Mouse (Mus musculus): ENCODE data around the gene Mylk. TPM values are rescaled to one million over a fixed set of nuclear protein-coding genes. Genes with fewer than 3 reads are reported as not detected.
A peak's percentile ranks its signal among the peaks of the same experiment; 100 is the strongest.

The Mylk gene
- total RNA-seq, 2 experiments from 2014 or later: 43.6 to 58.9 TPM

GRCm38 (mm10) chr16:35013501-35013900, 268.5 kb downstream of the Mylk start:
- DNase-seq (ENCODE audit: low spot score in 2 of 2): no peak

- no peak for DNase-seq (ENCODE audit: low spot score in 2 of 2)
Observed at GRCm38 (mm10) chr16:35016491-35016890, 271.5 kb downstream of the Mylk start.

DNA sequence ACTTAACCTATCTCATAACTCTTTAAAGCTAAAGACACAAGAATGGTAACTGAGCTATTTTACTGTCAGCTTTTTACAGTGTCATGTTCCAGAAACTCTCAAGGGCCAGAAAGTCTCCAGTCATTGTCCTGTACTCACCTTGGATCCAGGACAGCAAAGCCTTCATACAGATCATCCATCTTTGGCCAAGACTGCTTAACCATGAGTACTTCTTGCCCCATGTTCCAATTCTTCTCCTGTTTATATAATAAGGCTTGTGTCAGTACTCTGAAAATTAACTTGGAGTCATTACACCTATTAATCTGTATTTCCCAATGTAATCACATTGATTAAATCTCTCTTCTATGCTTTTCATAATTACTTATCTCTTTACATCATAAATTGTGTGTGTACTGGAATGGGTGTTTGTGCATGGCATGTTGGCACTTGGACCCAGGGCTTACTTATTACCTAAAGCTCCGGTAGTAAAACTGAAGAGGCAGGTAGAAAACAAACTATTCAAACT, 273.5 kb downstream of the Mylk start:
- DNase-seq (ENCODE audit: low spot score in 2 of 2): no peak

- no peak for DNase-seq (ENCODE audit: low spot score in 2 of 2)
Observed at GRCm38 (mm10) chr16:35021903-35022241, 276.9 kb downstream of the Mylk start.

DNA sequence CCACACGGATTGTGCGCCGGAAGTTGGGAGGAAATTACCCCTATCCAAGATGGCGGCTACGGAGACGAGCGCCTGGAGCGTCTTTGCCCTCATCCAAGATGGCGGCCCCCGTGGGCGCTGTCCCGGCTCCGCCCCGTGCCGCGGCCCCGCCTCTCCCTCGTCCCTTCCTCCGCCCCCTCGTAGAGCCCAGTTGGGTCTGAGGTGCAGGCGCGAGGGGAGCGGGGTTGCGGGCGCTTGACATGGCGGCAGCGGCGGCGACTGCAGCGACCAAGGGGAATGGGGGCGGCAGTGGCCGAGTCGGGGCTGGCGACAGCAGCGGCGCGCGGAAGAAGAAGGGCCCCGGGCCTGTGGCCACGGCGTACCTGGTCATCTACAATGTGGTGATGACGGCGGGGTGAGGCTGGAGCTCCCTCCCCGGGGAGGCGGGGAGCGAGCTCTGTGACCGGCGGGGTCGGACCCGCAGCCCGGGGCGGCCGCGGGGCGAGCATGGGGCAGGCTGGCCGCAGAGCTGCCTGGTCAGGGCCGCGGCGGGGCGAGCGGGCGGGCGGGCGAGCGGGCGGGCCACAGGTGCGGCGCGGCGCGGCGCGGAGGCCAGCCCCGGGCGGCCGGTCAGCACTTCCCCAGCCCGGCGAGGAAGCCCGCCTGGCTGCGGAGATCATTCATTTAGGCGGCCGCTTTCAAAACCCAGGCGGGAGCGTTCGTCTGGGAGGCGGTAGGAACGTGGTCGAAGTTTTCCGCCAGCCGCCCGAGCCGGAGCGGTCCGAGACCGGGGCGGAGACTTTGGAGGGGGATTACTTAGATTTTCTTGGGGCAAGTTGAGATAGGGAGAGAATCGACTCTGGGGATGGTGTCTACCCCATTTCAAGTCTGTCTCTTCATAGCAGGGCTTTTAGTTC, 277.5 kb downstream of the Mylk start, which contains the start of gene Hacd2:
Gene Hacd2, plus strand, starts transcription at position 187 of the 896 bp plus-strand sequence.
- peak; percentile 94 to 97 for DNase-seq (ENCODE audit: low spot score in 2 of 2)

DNA sequence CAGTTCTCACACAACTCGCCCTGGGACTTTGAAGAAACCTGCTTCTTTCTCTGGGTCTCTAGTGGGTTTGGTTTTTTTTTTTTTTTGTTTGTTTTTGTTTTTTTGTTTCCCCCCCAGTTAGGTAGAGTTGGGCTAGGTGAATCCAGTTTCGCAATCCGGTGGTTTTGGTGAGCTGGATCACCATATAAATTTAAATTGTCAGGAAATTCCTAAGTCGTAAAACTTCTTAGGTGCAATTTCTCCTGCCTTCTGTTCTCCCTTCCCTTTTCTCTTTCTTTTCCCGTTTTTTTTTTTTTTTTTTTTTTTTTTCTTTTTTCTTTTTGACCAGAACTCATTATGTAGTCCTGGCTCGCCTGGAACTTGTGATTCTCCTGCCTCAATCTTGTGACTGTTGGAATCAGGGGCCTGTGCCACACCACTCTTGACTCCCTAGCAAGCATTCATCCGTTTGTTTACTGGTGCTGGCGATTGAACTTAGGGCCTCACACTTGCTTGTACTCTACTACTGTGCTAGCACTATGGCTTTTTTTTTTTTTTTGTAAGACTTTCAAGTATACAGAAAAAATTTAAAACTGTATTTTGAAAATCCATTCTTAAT, 278.2 kb downstream of the Mylk start:
- no peak for DNase-seq (ENCODE audit: low spot score in 2 of 2)

GRCm38 (mm10) chr16:35024300-35024699, 279.3 kb downstream of the Mylk start:
- DNase-seq (ENCODE audit: low spot score in 2 of 2): no peak

GRCm38 (mm10) chr16:35025347-35025746, 280.3 kb downstream of the Mylk start:
- DNase-seq (ENCODE audit: low spot score in 2 of 2): no peak

- DNase-seq (ENCODE audit: low spot score in 2 of 2): no peak
Observed at GRCm38 (mm10) chr16:35033241-35033640, 288.2 kb downstream of the Mylk start.

DNA sequence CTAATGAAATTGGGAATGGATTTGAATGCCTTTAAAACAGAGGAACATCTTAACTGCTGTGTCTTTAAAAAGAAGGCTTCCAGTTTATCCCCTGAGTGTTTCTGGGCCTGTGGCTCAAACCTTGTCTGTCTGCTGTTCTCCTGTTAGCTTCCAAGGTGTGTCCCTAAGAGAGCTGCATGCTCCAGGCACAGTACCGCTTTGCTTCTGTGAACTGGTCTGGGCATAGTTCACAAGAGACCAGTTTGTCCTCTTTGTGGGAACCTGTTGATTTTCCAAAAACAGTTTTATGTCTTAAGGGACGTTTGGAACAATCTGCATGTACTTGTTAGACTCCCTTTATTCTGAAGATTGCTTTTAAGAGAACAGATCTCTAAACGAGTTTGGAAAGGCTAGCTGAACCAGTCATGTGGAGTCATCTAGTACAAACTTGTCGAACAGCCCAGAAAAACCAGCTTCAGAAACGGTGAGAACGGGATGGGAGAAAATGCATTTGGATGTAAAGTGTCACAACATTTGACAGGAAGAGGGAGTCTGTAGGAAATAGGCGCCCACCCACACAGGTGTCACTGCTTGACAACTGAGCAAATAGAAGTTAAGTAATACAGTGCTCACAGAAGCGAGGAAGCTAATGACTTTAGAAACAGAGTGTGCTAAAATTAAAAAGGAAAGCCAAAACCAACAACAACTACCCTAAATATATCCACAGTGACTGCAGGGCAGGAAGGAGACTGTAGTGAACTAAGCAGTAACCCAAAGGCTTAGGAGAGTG, 289.0 kb downstream of the Mylk start:
- DNase-seq (ENCODE audit: low spot score in 2 of 2): no peak

DNA sequence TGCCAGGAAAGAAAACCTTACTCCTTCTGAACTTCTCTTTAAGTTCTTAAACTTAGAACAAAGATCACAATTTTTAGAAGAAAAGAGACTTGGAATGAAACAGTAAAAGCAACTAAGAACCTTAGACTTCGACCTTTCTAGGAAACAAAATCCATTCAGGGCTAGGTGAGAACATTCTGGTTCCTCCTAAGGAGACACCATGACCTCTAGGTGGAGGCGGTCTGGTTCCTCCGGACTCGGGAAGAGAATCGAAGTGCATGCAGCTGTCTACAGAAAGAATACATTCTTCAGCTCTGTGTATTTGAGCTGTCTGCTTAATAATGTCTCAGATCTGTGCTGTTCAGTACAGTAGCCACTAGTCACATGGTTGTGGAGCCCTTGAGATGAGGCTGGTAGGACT, 290.0 kb downstream of the Mylk start:
- no peak for DNase-seq (ENCODE audit: low spot score in 2 of 2)

DNA sequence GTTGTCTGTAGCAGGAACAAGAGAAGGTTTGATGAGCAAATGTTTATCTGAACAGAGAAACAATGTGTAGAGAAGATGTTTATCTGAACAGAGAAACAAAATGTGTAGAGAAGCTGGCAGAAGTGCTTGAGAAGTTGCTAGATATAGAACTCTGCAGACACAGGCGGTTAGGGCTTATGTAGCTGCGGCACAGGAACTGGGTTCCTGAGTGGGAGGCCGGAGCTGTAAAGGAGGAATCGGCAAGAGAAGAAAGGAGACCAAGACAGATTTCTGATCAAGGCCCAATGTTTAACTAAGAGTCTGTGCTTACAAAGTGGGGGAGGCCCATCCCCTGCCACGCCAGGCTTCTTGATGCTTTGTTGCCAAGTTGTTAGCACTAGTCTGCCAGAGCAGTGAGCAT, 291.7 kb downstream of the Mylk start:
- DNase-seq (ENCODE audit: low spot score in 2 of 2): no peak

DNA sequence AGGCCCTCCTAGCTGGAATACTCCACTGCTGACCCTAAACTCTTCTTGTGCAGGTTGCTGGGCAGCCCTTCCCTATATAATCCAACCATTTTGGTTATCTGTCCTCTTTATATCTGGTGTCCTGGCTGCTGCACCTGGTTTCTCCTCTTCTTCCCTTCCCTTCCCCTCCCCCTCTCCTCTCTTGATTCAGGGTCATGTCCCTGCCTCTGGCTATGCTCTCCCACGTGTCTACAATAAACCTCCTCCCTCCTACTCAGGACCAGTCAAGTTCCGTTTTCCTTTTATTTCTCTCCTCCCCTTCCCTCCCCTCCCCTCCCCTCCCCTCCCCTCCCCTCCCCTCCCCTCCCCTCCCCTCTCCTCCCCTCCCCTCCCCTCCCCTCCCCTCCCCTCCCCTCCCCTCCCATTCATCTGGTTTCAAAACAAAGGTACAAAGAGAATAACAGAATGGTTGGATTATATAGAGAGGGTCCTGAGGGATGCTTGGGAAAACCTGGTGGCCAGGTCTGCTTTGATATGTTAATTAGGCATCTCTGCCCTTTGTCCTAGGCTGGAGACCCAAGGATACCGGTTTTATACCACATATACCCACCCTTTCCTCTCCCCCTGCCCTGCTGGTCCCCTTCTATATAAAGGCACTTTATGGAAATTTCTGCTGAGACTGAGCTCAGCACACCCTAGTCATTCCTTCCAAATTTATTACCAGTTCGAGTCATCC, 293.5 kb downstream of the Mylk start:
- no peak for DNase-seq (ENCODE audit: low spot score in 2 of 2)

DNA sequence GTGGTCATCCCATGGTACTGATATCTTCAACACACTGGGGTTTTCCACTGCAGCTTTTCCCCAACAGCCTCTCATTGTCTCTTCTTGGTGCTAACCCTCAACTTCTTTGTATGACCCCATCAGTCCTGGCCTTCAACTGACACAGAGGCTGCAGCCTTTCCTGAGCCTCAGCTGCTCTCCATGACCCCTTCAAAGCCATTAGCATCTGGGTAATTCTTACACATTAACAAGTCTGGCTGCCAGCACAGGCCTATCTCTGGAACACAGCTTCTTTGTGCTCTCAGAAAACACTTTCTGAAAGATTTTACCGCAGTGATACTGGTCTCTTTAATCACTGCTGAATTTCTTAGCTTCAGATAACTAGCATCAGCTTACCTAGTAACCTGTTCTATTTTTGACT, 295.1 kb downstream of the Mylk start:
- DNase-seq (ENCODE audit: low spot score in 2 of 2): no peak

DNA sequence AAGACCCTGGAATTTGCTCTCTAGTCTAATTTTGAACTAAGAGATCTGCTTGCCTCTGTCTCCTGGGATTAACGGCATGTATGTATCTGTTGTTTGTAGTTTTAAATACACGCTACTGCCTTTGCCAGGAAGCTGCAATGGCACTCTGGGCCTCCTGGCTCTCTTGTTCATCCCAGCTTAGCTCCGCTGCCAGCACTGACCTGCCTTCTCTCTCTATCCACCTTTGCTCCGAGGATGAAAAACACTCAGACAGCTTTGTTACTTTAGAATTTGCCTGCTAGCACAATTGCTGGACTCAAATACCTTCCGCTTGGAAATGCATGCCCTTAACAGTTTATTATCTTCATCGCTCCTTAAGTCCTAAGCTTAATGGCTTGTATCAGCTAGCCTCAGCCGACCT, 296.0 kb downstream of the Mylk start:
- no peak for DNase-seq (ENCODE audit: low spot score in 2 of 2)

GRCm38 (mm10) chr16:35046081-35046775, 301.2 kb downstream of the Mylk start:
- no peak for DNase-seq (ENCODE audit: low spot score in 2 of 2)

GRCm38 (mm10) chr16:35047272-35047969, 302.4 kb downstream of the Mylk start:
- DNase-seq (ENCODE audit: low spot score in 2 of 2): no peak

DNA sequence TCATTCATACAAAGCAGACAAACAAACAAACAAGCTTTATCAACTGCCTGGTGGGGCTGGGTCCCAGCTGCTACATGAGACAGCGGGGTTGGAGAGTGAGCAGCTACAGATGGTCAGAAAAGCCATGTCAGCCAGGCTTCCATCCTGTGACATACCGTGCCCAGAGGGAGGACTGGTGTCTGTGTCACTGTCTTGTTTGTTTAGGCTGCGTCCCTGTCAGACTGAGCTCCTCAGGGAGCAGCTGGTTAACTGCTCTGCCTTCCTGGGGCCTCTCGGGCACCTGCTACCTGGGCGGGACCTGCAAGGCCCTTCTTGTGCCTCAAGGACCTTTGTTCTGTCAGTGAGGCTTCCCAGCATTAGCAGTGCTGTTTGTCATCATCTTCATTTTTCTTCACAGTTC, 306.1 kb downstream of the Mylk start:
- DNase-seq (ENCODE audit: low spot score in 2 of 2): no peak

All from adrenal gland, adult 18-20 months (tissue).